Mouse (Mus musculus) limb, embryonic 12.5 days (tissue): ENCODE results near the gene Camsap2. TPM values are rescaled to one million over a fixed set of nuclear protein-coding genes. Genes with fewer than 3 reads are reported as not detected.

Experiments
- ATAC-seq: fragments of 200-750 bp; cut with Nextera tagmentation; 2 replicates; pipeline ENCODE4 v1.8.0; 2017; ENCODE audit warnings: low read depth, moderate TSS enrichment; ENCODE audit not compliant: insufficient number of reproducible peaks, insufficient read depth, low FRiP score, low TSS enrichment
- H3K27ac ChIP-seq: fragments of 300-500 bp; sonication (generic); 2 replicates; pipeline ENCODE4 v1.5.1; 2016; ENCODE audit warnings: mild to moderate bottlenecking, moderate library complexity
- H3K27me3 ChIP-seq: fragments of 300-500 bp; sonication (generic); 2 replicates; pipeline ENCODE4 v1.6.1; 2016; ENCODE audit warnings: mild to moderate bottlenecking, moderate library complexity
- H3K36me3 ChIP-seq: fragments of 300-500 bp; sonication (generic); 2 replicates; pipeline ENCODE4 v1.6.1; 2016; ENCODE audit warnings: mild to moderate bottlenecking, moderate library complexity
- H3K4me1 ChIP-seq: fragments of 300-500 bp; sonication (generic); replicated peaks from 2 replicates; pipeline ENCODE4 v1.6.1; 2016
- H3K4me2 ChIP-seq: fragments of 300-500 bp; sonication (generic); 2 replicates; pipeline ENCODE4 v1.6.1; 2016; ENCODE audit warnings: mild to moderate bottlenecking, moderate library complexity
- H3K4me3 ChIP-seq: fragments of 300-500 bp; sonication (generic); replicated peaks from 2 replicates; pipeline ENCODE4 v1.5.1; 2016; ENCODE audit warnings: mild to moderate bottlenecking
- H3K9ac ChIP-seq: fragments of 300-500 bp; sonication (generic); replicated peaks from 2 replicates; pipeline ENCODE4 v1.6.1; 2016; ENCODE audit warnings: mild to moderate bottlenecking, moderate library complexity
- H3K9me3 ChIP-seq: fragments of 300-500 bp; sonication (generic); 2 replicates; pipeline ENCODE4 v1.6.1; 2016; ENCODE audit warnings: mild to moderate bottlenecking, moderate library complexity
- WGBS: fragments of 180-500 bp; shearing (Covaris S2); methylation state at CpG from one replicate; pipeline ENCODE4 v1.1.7; 2016; 5-methylcytosine and 5-hydroxymethylcytosine counted together
- polyA plus RNA-seq: library from polyadenylated mRNA; unstranded; fragments of >200 nt; fragmentation: Nextera tagmentation; extraction: Ambion mirVana; gene quantifications from 2 replicates; pipeline ENCODE4 v1.2.1, GENCODE M21; 2016

The Camsap2 gene
- polyA plus RNA-seq, 1 experiment from 2014 or later = 15.6 TPM

GRCm38 (mm10) chr1:136259543-136259892 lies 86.4 kb downstream of the Camsap2 start:
- H3K4me2 ChIP-seq = peak overlapping the region; percentile 95
- peaks cover 82% of the 10 kb centered on the region for H3K27me3 ChIP-seq
- H3K9me3 ChIP-seq = no peaks in the 10 kb centered on the region
- no peaks in the 10 kb centered on the region for H3K36me3 ChIP-seq
- ATAC-seq = no peak
- 2% methylated on average over 16 of the region's 16 CpGs for WGBS
- H3K27ac ChIP-seq = no peak overlapping the region
- H3K9ac ChIP-seq = peak overlapping the region; percentile 66; the same call in 1 of the 2 replicates
- H3K4me3 ChIP-seq = peak overlapping the region; percentile 60
- H3K4me1 ChIP-seq = peaks cover 21% of the 10 kb centered on the region

DNA sequence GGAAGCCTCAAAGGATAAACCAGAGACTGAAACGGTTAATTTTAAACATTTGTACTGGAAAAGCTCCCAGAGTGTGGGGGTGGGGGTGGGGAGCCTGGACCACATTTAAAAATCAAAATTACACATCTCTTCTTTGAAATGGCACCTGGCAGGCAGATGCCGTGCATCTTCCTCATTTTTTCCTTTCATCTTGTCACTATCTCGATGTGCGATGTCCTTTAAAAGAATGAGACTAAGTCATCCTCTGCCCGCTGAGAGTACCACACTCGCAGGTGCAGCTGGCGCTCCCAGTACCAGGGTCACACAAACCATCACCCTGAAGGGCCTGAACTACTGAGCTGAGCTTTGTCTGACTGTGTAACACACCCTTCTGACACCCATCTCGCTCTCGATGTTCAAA lies 87.4 kb downstream of the Camsap2 start:
- H3K27me3 ChIP-seq = peaks cover 79% of the 10 kb centered on the region
- ATAC-seq = no peak

DNA sequence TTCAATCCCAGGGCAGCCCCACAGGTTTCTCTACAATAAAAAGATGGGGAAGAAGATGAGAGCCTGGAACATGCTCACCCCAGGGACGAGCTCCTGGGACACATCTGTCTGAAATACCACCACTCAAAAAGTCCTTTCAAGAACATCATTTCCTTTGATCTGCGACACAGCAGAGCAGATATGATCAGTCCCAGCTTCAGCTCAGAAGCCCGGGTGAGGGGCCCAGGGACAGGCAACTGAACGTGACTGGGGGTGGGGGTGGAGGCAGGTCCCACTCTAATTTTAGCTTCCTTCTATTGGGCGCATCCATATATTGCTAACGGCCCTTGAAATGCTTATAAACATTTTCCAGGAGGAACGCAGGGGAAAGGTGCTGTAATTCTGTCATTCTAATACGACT lies 90.2 kb downstream of the Camsap2 start:
- Histone ChIP-seq H3K4me3 (no peak overlapping the region), H3K27me3 (peaks cover 51% of the 10 kb centered on the region), H3K9ac (no peak overlapping the region), H3K27ac (no peak overlapping the region), H3K4me2 (no peak overlapping the region), H3K36me3 (no peaks in the 10 kb centered on the region), H3K9me3 (no peaks in the 10 kb centered on the region), H3K4me1 (peaks cover 18% of the 10 kb centered on the region)
- WGBS = 25% methylated on average over 8 of the region's 8 CpGs
- ATAC-seq = no peak

More for the DNA sequence above, 87.4 kb downstream of the Camsap2 start:
- H3K4me1 ChIP-seq = peaks cover 21% of the 10 kb centered on the region
- no peak overlapping the region for H3K4me2 ChIP-seq
- no peaks in the 10 kb centered on the region for H3K36me3 ChIP-seq
- H3K9me3 ChIP-seq = no peaks in the 10 kb centered on the region
- no peak overlapping the region for H3K27ac ChIP-seq
- 74% methylated on average over 9 of the region's 9 CpGs for WGBS
- no peak overlapping the region for H3K4me3 ChIP-seq
- H3K9ac ChIP-seq = no peak overlapping the region

DNA sequence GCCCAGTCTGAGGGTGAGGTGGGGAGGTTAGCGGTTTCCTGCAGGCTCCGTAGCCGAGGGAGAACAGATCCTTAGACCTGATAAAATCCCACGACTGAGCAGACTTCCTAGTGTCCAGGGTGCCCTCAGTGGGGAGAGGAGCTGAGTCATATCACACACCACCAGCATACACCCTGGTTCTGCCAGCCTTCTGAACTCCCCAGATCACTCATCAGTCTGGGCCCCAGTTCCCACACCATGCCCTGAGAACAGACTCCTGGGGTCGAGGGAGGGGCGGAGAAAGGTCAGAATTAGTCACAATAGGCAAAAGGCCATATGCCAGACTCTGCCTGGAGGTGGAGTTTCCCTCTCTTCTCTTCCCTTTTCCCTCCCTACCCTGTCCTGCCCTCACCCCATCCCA lies 90.7 kb downstream of the Camsap2 start:
- Histone ChIP-seq H3K27me3 (peaks cover 46% of the 10 kb centered on the region), H3K4me1 (peaks cover 14% of the 10 kb centered on the region), H3K9me3 (no peaks in the 10 kb centered on the region), H3K9ac (no peak overlapping the region), H3K27ac (no peak overlapping the region), H3K36me3 (no peaks in the 10 kb centered on the region), H3K4me2 (no peak overlapping the region), H3K4me3 (no peak overlapping the region)
- ATAC-seq = no peak
- 41% methylated on average over 6 of the region's 6 CpGs for WGBS

- no peak overlapping the region for H3K4me2 ChIP-seq
- H3K9me3 ChIP-seq = no peaks in the 10 kb centered on the region
- no peak overlapping the region for H3K27ac ChIP-seq
- no peak for ATAC-seq
- H3K27me3 ChIP-seq = peaks cover 40% of the 10 kb centered on the region
- peaks cover 9% of the 10 kb centered on the region for H3K4me1 ChIP-seq
- no peaks in the 10 kb centered on the region for H3K36me3 ChIP-seq
- H3K4me3 ChIP-seq = no peak overlapping the region
- WGBS = 85% methylated on average over 10 of the region's 10 CpGs
- H3K9ac ChIP-seq = no peak overlapping the region
Measured at GRCm38 (mm10) chr1:136254503-136255065, 91.3 kb downstream of the Camsap2 start.

DNA sequence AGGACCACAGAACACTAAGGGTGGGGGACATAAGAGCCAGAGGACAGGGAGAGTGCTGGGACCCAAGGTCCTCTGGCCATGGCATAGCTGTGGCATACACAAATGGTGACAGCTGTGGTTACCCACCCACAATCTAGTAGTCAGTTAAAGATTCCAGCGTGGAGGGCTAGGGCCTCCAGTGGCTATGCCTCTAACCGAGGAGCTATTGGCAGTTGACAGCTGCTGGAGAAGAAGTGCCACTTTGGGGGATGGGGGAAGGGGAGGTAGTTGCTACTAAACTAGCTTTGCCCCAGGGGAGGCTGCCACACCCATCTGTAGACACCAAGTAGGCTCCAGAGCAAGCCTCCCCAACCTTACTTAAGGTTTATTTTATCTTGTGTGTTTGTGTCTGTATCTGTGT lies 92.4 kb downstream of the Camsap2 start:
- 18% methylated on average over 2 of the region's 2 CpGs for WGBS
- ATAC-seq = no peak
- H3K36me3 ChIP-seq = no peaks in the 10 kb centered on the region

DNA sequence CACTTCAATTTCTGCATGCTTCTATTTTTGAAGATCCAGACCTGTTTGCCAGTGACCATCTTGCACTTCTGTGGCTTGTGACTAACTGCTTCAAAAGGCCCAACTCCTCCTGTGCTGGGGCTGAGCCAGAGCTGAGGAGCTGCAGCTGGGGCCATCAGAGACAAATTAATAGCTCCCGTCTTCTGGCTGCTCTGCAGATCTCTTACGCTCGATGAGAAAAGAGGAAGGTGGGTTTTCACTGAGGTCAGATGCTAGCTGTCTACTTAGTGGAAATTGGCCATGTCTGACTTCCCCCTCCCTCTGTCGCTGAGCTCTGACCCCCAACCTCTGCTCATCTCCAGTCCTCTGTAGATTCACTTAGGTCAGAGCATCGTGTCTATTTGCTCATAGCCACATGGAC lies 96.2 kb downstream of the Camsap2 start:
- Histone ChIP-seq H3K4me3 (no peak overlapping the region), H3K4me2 (no peak overlapping the region), H3K27ac (no peak overlapping the region), H3K4me1 (no peaks in the 10 kb centered on the region), H3K9me3 (no peaks in the 10 kb centered on the region), H3K27me3 (no peaks in the 10 kb centered on the region; the same call in 1 of the 2 replicates), H3K9ac (no peak overlapping the region), H3K36me3 (no peaks in the 10 kb centered on the region)
- no peak for ATAC-seq
- 43% methylated on average over 5 of the region's 5 CpGs for WGBS

More for the DNA sequence above, 92.4 kb downstream of the Camsap2 start:
- Histone ChIP-seq H3K4me2 (no peak overlapping the region), H3K9me3 (no peaks in the 10 kb centered on the region), H3K9ac (no peak overlapping the region), H3K27ac (no peak overlapping the region), H3K4me3 (no peak overlapping the region), H3K4me1 (peaks cover 7% of the 10 kb centered on the region; the same call in 1 of the 2 replicates), H3K27me3 (peaks cover 29% of the 10 kb centered on the region)

GRCm38 (mm10) chr1:136247393-136247792 lies 98.5 kb downstream of the Camsap2 start:
- Histone ChIP-seq H3K36me3 (no peaks in the 10 kb centered on the region), H3K9ac (no peak overlapping the region), H3K4me1 (no peaks in the 10 kb centered on the region), H3K4me3 (no peak overlapping the region), H3K27ac (no peak overlapping the region), H3K4me2 (no peak overlapping the region), H3K27me3 (no peaks in the 10 kb centered on the region), H3K9me3 (no peaks in the 10 kb centered on the region)
- no peak for ATAC-seq
- whole genome bisulfite sequencing = 86% methylated on average over 5 of the region's 5 CpGs

DNA sequence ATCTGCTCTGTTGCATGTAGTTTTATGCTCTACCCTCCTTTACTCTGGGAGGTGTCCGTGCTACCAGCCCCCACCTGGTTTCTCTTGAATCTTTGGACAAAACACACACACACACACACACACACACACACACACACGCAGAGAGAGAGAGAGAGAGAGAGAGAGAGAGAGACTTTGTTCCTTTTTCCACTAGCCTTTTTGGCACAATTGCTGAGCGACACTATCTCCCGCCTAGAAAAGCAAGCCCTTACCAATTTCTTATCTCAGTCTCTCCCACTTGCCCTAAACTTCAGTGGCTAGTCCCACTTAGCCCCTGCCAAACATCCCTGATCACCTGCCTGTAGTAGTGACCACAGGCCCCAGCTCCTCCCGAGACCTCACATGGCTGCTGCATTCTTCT lies 101.4 kb downstream of the Camsap2 start:
- 77% methylated on average over 5 of the region's 5 CpGs for WGBS
- Histone ChIP-seq H3K27me3 (no peaks in the 10 kb centered on the region), H3K9ac (no peak overlapping the region), H3K4me3 (no peak overlapping the region), H3K9me3 (no peaks in the 10 kb centered on the region), H3K4me1 (no peaks in the 10 kb centered on the region), H3K36me3 (no peaks in the 10 kb centered on the region), H3K27ac (no peak overlapping the region), H3K4me2 (no peak overlapping the region)
- no peak for ATAC-seq

DNA sequence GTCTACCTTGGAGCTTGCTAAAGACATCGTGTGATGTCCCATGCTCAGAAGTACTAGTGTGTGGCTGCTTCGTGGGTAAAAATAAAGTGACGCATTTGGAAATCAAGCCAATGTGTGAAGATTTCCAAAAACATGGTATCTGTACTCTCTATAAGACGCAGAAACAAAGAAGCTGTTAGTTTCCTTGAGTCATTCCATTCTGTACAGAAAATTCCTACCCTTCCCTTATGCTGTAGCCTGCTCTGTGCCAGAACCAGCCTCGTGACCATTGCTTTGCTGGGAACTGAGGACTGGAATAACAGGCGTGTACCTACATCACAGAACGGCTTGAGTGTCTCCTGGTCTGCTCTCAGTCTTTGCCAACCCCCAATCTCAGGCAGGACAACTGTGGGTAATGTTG lies 104.1 kb downstream of the Camsap2 start:
- H3K4me3 ChIP-seq = no peak overlapping the region
- no peaks in the 10 kb centered on the region for H3K27me3 ChIP-seq
- ATAC-seq = no peak
- H3K9ac ChIP-seq = no peak overlapping the region
- no peaks in the 10 kb centered on the region for H3K36me3 ChIP-seq
- no peak overlapping the region for H3K4me2 ChIP-seq
- no peak overlapping the region for H3K27ac ChIP-seq
- H3K4me1 ChIP-seq = no peaks in the 10 kb centered on the region
- no peaks in the 10 kb centered on the region for H3K9me3 ChIP-seq
- 92% methylated on average over 7 of the region's 7 CpGs for WGBS

DNA sequence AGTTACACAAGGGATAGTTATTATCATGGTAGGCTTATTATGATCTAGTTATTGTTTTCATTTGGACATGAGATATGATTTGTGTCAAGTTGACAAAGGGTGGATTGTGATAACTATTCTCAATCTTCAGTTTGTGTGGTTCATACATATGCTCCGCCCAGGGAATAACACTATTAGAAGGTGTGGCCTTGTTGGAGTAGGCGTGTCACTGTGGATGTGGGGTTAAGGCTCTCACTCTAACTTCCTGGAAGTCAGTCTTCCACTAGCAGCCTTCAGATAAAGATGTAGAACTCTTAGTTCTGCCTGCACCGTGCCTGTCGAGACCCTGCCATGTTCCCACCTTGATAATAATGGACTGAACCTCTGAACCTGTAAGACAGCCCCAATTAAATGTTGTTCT lies 107.4 kb downstream of the Camsap2 start:
- ATAC-seq = no peak
- 87% methylated on average over 4 of the region's 4 CpGs for WGBS
- Histone ChIP-seq H3K4me3 (no peak overlapping the region), H3K4me1 (no peaks in the 10 kb centered on the region), H3K9ac (no peak overlapping the region), H3K36me3 (no peaks in the 10 kb centered on the region), H3K9me3 (no peaks in the 10 kb centered on the region), H3K27ac (no peak overlapping the region), H3K27me3 (no peaks in the 10 kb centered on the region), H3K4me2 (no peak overlapping the region)

GRCm38 (mm10) chr1:136234595-136235092 lies 111.3 kb downstream of the Camsap2 start:
- Histone ChIP-seq H3K9me3 (no peaks in the 10 kb centered on the region), H3K36me3 (no peaks in the 10 kb centered on the region), H3K4me3 (peak overlapping the region; percentile 67), H3K4me1 (peaks cover 33% of the 10 kb centered on the region), H3K27ac (peak overlapping the region; percentile 87; the same call in 1 of the 2 replicates), H3K27me3 (no peaks in the 10 kb centered on the region), H3K4me2 (peak overlapping the region; percentile 84), H3K9ac (peak overlapping the region; percentile 75)
- 1% methylated on average over 9 of the region's 9 CpGs for WGBS
- ATAC-seq = no peak
